Mouse (Mus musculus) myocyte (in vitro differentiated cells): Measurements from ENCODE around the gene Fkbp14. TPM values are rescaled to one million over a fixed set of nuclear protein-coding genes. Genes with fewer than 3 reads are reported as not detected.

Source experiments
- polyA plus RNA-seq: library from polyadenylated mRNA; unstranded; fragments of >200 nt; fragmentation: generic; extraction: Trizol; gene quantifications from one replicate; pipeline ENCODE4 v1.2.1, GENCODE M21; 2012; ENCODE audit warnings: missing spikeins

The Fkbp14 gene
- polyA plus RNA-seq, 1 experiment, result 6.0 TPM

Other genes starting within 250 kb of the Fkbp14 start
- 0.29 TPM for gene Wipf3, start 167.7 kb downstream of the Fkbp14 start, polyA plus RNA-seq
- 25.5 TPM for gene Scrn1, start 30.8 kb downstream of the Fkbp14 start, polyA plus RNA-seq
- gene Plekha8, start 2.2 kb downstream of the Fkbp14 start, polyA plus RNA-seq, result 3.6 TPM
- 1.4 TPM for gene Mturn, start 84.3 kb upstream of the Fkbp14 start, polyA plus RNA-seq
- gene Znrf2, start 219.6 kb upstream of the Fkbp14 start, polyA plus RNA-seq, result 5.7 TPM